Mouse (Mus musculus) small intestine, adult 2 months (tissue): ENCODE measurements at regions not wholly inside any gene's neighbourhood (a gene's known extent, or its start where the extent isn't known, plus 50 kb on each side); places are given as distances from the start of the nearest gene placed in this dataset.

ENCODE experiments used
- CTCF ChIP-seq: fragments of 200-500 bp; IDR thresholded peaks from 2 replicates; pipeline ENCODE4 v1.5.1; 2012; ENCODE audit warnings: low read depth, mild to moderate bottlenecking, control low read depth, inconsistent platforms, low read length, moderate library complexity, mixed read lengths; ENCODE audit not compliant: insufficient replicate concordance, insufficient read length; ENCODE audit errors: extremely low read depth
- POLR2A ChIP-seq: fragments of 200-500 bp; IDR thresholded peaks from 2 replicates; pipeline ENCODE4 v1.6.1; 2012; ENCODE audit warnings: low read depth, mild to moderate bottlenecking, control low read depth, inconsistent platforms, low read length, moderate library complexity

GRCm38 (mm10) chr17:47271979-47272677 is 96.6 kb upstream of the Mrps10 start:
- TF ChIP-seq POLR2A, result no peak
- TF ChIP-seq CTCF, result no peak
